Mouse (Mus musculus): Measurements from ENCODE around the gene Rpl3l.
"Not testable (repeated sequence)": the region's sequence is repeated elsewhere in the genome, so short reads cannot be mapped to it uniquely, and the experiment has no call there.

The Rpl3l gene

DNA sequence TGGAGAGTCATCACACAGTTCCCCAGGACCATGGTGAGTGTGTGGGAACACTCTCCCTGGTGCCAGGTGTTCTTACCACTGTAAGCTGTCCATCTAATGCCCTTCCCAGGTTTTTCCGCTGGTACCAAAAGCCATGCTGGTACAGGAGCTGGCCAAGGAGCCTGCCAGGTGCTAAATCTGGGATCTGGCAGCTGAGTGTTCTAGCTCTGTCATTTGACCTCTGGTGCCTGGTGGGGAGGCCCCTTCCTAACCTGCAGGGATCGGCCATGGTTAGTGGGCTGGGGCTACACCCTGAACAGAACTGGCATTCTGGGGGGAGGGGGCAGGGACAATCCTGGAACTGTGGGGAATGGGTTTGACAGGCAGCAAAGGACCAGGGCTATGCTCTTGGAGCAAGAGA is at the start of gene Rpl3l:
Gene Rpl3l, plus strand, starts transcription at position 203 of the 400 bp plus-strand sequence.
- DNase-seq (ENCODE audit: low read depth, low spot score), result no peak

- peak; percentile 89 for DNase-seq (ENCODE audit: low read depth, low spot score)
Observed at GRCm38 (mm10) chr17:24686514-24686913, 41.1 kb upstream of the Rpl3l start.

DNA sequence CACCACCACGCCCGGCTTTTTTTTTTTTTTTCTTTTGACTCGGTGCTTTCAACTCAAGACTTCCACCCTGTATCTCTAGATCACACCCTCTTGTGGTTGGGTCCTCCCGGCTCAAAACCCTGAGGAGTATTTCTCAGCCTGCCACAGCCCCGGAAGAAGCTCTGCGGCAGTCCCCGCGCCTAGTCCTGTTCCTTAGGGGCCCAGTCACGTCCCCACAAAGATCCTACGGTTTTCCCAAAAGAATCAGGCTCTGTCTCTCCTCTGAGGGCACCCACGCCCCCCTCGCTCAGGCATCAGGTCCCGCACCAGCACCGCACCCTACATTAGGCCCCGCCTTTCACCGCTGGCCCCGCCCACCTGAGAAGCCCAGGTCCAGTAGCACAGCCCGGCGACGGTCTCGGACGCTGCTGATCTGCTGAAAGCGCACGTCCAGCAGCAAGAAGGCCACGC is 40.4 kb upstream of the Rpl3l start:
- peak; percentile 68 for DNase-seq (ENCODE audit: low read depth, low spot score)

- DNase-seq (ENCODE audit: low read depth, low spot score), result no peak
Observed at GRCm38 (mm10) chr17:24687599-24687998, 40.0 kb upstream of the Rpl3l start.

- DNase-seq (ENCODE audit: low read depth, low spot score), result no peak
Observed at GRCm38 (mm10) chr17:24689251-24690081, 38.2 kb upstream of the Rpl3l start, which contains the start of gene Syngr3. Gene Syngr3, minus strand, starts transcription at chr17:24689955.

- DNase-seq (ENCODE audit: low read depth, low spot score), result no peak
Observed at GRCm38 (mm10) chr17:24692385-24692784, 35.2 kb upstream of the Rpl3l start.

GRCm38 (mm10) chr17:24695326-24696010 is 32.2 kb upstream of the Rpl3l start:
- no peak for DNase-seq (ENCODE audit: low read depth, low spot score)

DNA sequence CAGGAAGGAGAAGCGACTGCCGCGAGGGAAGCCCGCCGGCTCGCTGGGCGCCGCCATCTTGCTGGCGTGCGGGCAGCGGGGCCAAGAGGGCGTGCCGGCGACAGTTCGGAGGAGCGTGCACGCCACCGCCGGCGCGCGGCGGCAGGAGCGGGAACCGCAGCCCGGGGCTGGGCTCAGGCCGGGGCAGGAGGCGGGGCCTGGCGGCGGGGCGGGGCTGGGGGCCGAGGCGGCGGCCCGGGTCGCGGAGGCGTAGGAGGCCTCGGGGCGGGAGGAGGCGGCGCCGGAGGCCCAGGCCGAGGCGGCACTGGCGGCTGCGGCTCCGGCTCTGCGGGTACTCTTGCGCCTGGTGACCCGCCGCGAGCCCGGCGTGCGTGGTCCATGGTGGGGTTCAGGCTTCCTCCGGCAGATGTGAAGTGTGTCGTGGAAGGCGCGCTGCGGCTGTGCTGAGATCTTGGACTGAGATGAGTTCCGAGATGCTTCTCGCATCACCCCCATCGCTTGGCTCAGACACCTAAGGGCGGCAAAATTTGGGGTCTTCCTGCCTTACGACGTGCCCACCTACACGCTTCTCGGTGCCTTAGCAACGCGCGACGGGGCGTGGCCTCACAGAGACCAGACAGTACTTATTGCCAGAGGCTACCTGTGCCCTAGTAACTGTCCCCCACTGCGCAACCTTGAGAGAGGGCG is 31.5 kb upstream of the Rpl3l start, which contains the start of the genes Gfer and Noxo1:
Gene Gfer, minus strand, starts transcription at position 146 of the 687 bp plus-strand sequence.
Gene Noxo1, plus strand, starts transcription at position 224 of the 687 bp plus-strand sequence.
- peak; percentile 90 for DNase-seq (ENCODE audit: low read depth, low spot score)

GRCm38 (mm10) chr17:24697985-24698384 is 29.6 kb upstream of the Rpl3l start:
- DNase-seq (ENCODE audit: low read depth, low spot score), result peak; percentile 68

DNA sequence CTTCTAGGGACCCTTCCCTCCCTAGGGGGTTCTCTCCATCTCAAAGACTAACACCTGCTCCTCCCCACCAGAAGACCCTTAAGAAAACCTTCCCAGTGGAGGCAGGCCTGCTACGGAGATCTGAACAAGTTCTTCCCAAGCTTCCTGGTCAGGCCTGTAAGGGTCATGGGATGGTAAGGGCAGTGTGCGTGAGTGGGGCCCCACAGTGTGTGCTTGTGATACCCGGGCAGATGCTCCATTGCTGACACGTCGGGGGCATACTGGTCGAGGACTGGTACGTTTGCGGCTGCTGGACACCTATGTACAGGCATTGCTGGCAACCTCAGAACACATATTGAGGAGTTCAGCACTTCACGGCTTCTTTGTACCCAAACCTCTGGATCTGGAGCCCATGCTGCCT is 28.9 kb upstream of the Rpl3l start:
- no peak for DNase-seq (ENCODE audit: low read depth, low spot score)

GRCm38 (mm10) chr17:24699473-24699872 is 28.1 kb upstream of the Rpl3l start:
- no peak for DNase-seq (ENCODE audit: low read depth, low spot score)

- DNase-seq (ENCODE audit: low read depth, low spot score), result no peak
Observed at GRCm38 (mm10) chr17:24701251-24701650, 26.4 kb upstream of the Rpl3l start.

DNA sequence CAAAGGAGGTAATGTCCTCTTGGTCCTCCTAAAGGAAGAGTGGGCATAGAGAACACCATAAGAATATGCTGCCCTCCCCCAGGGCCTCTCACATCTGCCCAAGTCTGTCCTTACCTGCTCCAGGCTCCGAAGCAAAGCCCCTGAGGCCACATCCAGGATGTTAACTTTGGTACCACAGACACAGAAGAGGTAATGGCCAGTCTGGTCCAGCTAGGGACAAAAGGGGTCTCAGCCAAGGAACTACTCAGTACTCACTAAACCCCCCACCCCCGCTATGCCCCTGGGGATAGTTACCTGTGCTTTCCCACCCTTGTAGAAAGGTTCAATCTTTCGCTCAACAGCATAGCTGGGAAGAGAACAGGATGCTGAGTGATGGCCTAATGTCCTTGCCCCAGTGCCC is 21.8 kb upstream of the Rpl3l start:
- DNase-seq (ENCODE audit: low read depth, low spot score), result no peak

- DNase-seq (ENCODE audit: low read depth, low spot score), result peak; percentile 96
Observed at GRCm38 (mm10) chr17:24706982-24707800, 20.4 kb upstream of the Rpl3l start, which contains the start of gene Tbl3. Gene Tbl3, minus strand, starts transcription at chr17:24707660.

DNA sequence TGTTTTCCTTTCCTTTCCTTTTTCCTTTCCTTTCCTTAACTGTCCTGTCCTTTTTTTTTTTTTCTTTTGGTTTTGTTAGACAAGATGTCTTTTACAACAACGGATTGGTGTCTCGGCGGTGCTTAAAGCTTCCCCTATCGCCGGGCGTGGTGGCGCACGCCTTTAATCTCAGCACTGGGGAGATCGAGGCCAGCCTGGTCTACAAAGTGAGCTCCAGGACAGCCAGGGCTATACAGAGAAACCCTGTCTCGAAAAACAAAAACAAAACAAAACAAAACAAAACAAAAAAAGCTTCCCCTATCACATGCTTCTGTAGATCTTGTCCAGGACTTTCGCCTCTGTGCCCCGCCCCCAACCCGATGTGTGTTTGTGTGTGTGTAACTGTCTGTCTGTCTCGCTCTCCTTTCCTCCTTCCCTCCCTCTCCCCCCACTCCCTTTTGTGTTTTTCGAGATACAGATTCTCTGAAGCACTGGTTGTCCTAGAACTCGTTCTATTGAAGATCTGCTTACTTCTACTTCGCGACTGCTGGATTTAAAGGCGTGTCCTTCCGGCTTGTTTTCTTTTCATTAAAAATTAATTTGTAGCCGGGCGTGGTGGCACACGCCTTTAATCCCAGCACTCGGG is 19.7 kb upstream of the Rpl3l start:
- peak; percentile 52 for DNase-seq (ENCODE audit: low read depth, low spot score)

- DNase-seq (ENCODE audit: low read depth, low spot score), result peak; percentile 73
Observed at GRCm38 (mm10) chr17:24708646-24709045, 19.0 kb upstream of the Rpl3l start.

DNA sequence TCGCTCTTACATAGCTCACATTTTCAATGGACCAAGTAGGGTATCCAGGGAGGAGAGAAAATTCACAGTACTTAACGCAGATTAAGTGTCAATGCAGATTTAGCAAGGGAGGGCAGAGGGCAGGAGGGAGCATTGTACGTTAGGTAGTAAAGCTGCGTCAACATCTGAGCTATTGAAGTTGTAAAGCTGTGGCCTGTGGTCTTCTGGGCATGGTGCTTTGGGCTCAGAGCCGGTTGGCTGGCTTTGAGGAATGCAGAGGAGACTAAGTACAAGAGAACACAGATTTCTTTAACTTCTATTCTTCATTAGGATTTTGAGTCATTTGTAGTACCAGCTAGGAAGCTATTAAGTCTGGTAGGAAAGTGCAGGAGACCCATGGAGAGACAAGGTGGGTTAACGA is 12.1 kb upstream of the Rpl3l start:
- DNase-seq (ENCODE audit: low read depth, low spot score), result no peak

- DNase-seq (ENCODE audit: low read depth, low spot score), result no peak
Observed at GRCm38 (mm10) chr17:24716166-24716682, 11.4 kb upstream of the Rpl3l start.

- no peak for DNase-seq (ENCODE audit: low read depth, low spot score)
Observed at GRCm38 (mm10) chr17:24717943-24718342, 9.7 kb upstream of the Rpl3l start, which contains the start of the genes Rnf151 and Rps2. Gene Rnf151, minus strand, starts transcription at chr17:24718063. Gene Rps2, plus strand, starts transcription at chr17:24718116.

GRCm38 (mm10) chr17:24718938-24719337 is 8.7 kb upstream of the Rpl3l start:
- not testable (repeated sequence) for DNase-seq (ENCODE audit: low read depth, low spot score)
